Mouse (Mus musculus): Measurements from ENCODE around the gene Aacs. TPM values are rescaled to one million over a fixed set of nuclear protein-coding genes. Genes with fewer than 3 reads are reported as not detected.

Gene Aacs
- total and polyA plus RNA-seq, 3 experiments: 32.8 to 79.5 TPM; not detected in 1

- no peak overlapping the region for H3K9ac ChIP-seq (ENCODE audit: control insufficient read depth, low read depth, low read length, poor library complexity, severe bottlenecking)
- H3K4me3 ChIP-seq (ENCODE audit: control insufficient read depth in 1 of 2, insufficient read depth in 1 of 2, low read depth in 2 of 2, low read length in 2 of 2): no peak overlapping the region
- H3K9me3 ChIP-seq (replicated peaks; ENCODE audit: insufficient read depth, low read length): no peaks in the 10 kb centered on the region
- no peaks in the 10 kb centered on the region for H3K36me3 ChIP-seq (ENCODE audit: control insufficient read depth in 1 of 2, insufficient read depth in 2 of 2, low read length in 2 of 2)
- H3K27me3 ChIP-seq (ENCODE audit: control insufficient read depth in 1 of 2, insufficient read depth in 2 of 2, low read length in 2 of 2): no peaks in the 10 kb centered on the region
- no peak overlapping the region for H3K27ac ChIP-seq (ENCODE audit: control insufficient read depth, low read depth, low read length)
- H3K79me2 ChIP-seq (ENCODE audit: control insufficient read depth, insufficient read depth, low read length, poor library complexity): no peaks in the 10 kb centered on the region
- TF ChIP-seq NELFE (IDR thresholded peaks at IDR 0.05; ENCODE audit: low read depth, low read length): no peak
- TF ChIP-seq ZMIZ1 (IDR thresholded peaks at IDR 0.05; ENCODE audit: low read depth, low read length): no peak
- TF ChIP-seq POLR2AphosphoS5 (IDR thresholded peaks at IDR 0.05; ENCODE audit: borderline replicate concordance, low read depth, low read length): no peak
- TF ChIP-seq CTCF (IDR thresholded peaks at IDR 0.05 in 2 of 3, conservative IDR thresholded peaks at IDR 0.05 in 1 of 3; ENCODE audit: control insufficient read depth in 1 of 3, insufficient read depth in 1 of 3, low read depth in 2 of 3, low read length in 3 of 3, poor library complexity in 1 of 3, severe bottlenecking in 1 of 3): peak; percentile 50 to 64 (median 60)
- TF ChIP-seq ZKSCAN1 (IDR thresholded peaks at IDR 0.05; ENCODE audit: low read depth, low read length): no peak
- TF ChIP-seq CHD1 (IDR thresholded peaks at IDR 0.05; ENCODE audit: low read depth, low read length): no peak
- no peak for TF ChIP-seq RCOR1 (IDR thresholded peaks at IDR 0.05; ENCODE audit: low read depth, low read length)
- no peak for TF ChIP-seq TAL1 (IDR thresholded peaks at IDR 0.05; ENCODE audit: low read length)
- TF ChIP-seq EP300 (IDR thresholded peaks at IDR 0.05; ENCODE audit: low read depth in 1 of 2, low read length in 2 of 2): no peak
- TF ChIP-seq ZNF384 (IDR thresholded peaks at IDR 0.05; ENCODE audit: low read depth, low read length): no peak
- TF ChIP-seq USF2 (IDR thresholded peaks at IDR 0.05; ENCODE audit: borderline replicate concordance in 1 of 2, insufficient read depth in 1 of 2, low read depth in 1 of 2, low read length in 2 of 2): no peak
- no peak for TF ChIP-seq NRF1 (IDR thresholded peaks at IDR 0.05; ENCODE audit: insufficient read depth, low read depth, low read length, poor library complexity, severe bottlenecking)
- TF ChIP-seq ELF1 (IDR thresholded peaks at IDR 0.05; ENCODE audit: low read depth, low read length): no peak
- no peak for TF ChIP-seq GATA1 (IDR thresholded peaks at IDR 0.05; ENCODE audit: low read depth, low read length)
- no peak for TF ChIP-seq E2F4 (IDR thresholded peaks at IDR 0.05; ENCODE audit: borderline replicate concordance, low read depth, low read length)
- peak; percentile 41 for TF ChIP-seq SMC3 (IDR thresholded peaks at IDR 0.05; ENCODE audit: low read depth, low read length)
- TF ChIP-seq MAFK (IDR thresholded peaks at IDR 0.05; ENCODE audit: borderline replicate concordance, low read depth, low read length): no peak
- no peak for TF ChIP-seq POLR2AphosphoS2 (IDR thresholded peaks at IDR 0.05; ENCODE audit: low read length)
- TF ChIP-seq RAD21 (IDR thresholded peaks at IDR 0.05; ENCODE audit: low read depth, low read length): peak; percentile 28
- peak; percentile 70 for DNase-seq (ENCODE audit: low read depth, low spot score)
- H3K4me1 ChIP-seq (ENCODE audit: control insufficient read depth in 1 of 2, insufficient read depth in 2 of 2, low read length in 2 of 2): no peaks in the 10 kb centered on the region
Observed at GRCm38 (mm10) chr5:125526464-125526863, 50.9 kb downstream of the Aacs start.

- no peaks in the 10 kb centered on the region for H3K36me3 ChIP-seq (ENCODE audit: control insufficient read depth in 1 of 2, insufficient read depth in 2 of 2, low read length in 2 of 2)
- no peak overlapping the region for H3K4me3 ChIP-seq (ENCODE audit: control insufficient read depth in 1 of 2, insufficient read depth in 1 of 2, low read depth in 2 of 2, low read length in 2 of 2)
- no peak overlapping the region for H3K27ac ChIP-seq (ENCODE audit: control insufficient read depth, low read depth, low read length)
- no peaks in the 10 kb centered on the region for H3K4me1 ChIP-seq (ENCODE audit: control insufficient read depth in 1 of 2, insufficient read depth in 2 of 2, low read length in 2 of 2)
- no peaks in the 10 kb centered on the region for H3K9me3 ChIP-seq (replicated peaks; ENCODE audit: insufficient read depth, low read length)
- peak; percentile 59 for DNase-seq (ENCODE audit: low read depth, low spot score)
- H3K27me3 ChIP-seq (ENCODE audit: control insufficient read depth in 1 of 2, insufficient read depth in 2 of 2, low read length in 2 of 2): no peaks in the 10 kb centered on the region
- H3K79me2 ChIP-seq (ENCODE audit: control insufficient read depth, insufficient read depth, low read length, poor library complexity): no peaks in the 10 kb centered on the region
- no peak overlapping the region for H3K9ac ChIP-seq (ENCODE audit: control insufficient read depth, low read depth, low read length, poor library complexity, severe bottlenecking)
- no peak for TF ChIP-seq MAFK (IDR thresholded peaks at IDR 0.05; ENCODE audit: borderline replicate concordance, low read depth, low read length)
- TF ChIP-seq ZKSCAN1 (IDR thresholded peaks at IDR 0.05; ENCODE audit: low read depth, low read length): no peak
- TF ChIP-seq ZC3H11A (IDR thresholded peaks at IDR 0.05; ENCODE audit: low read depth, low read length): peak; percentile 64
- peak; percentile 85 to 97 (median 87) for TF ChIP-seq CTCF (IDR thresholded peaks at IDR 0.05 in 2 of 3, conservative IDR thresholded peaks at IDR 0.05 in 1 of 3; ENCODE audit: control insufficient read depth in 1 of 3, insufficient read depth in 1 of 3, low read depth in 2 of 3, low read length in 3 of 3, poor library complexity in 1 of 3, severe bottlenecking in 1 of 3)
- TF ChIP-seq UBTF (IDR thresholded peaks at IDR 0.05; ENCODE audit: borderline replicate concordance, insufficient read depth, low read depth, low read length): no peak
- no peak for TF ChIP-seq MYB (IDR thresholded peaks at IDR 0.05; ENCODE audit: low read depth, low read length)
- TF ChIP-seq BHLHE40 (IDR thresholded peaks at IDR 0.05; ENCODE audit: borderline replicate concordance, low read depth, low read length): no peak
- TF ChIP-seq CHD1 (IDR thresholded peaks at IDR 0.05; ENCODE audit: low read depth, low read length): no peak
- no peak for TF ChIP-seq RCOR1 (IDR thresholded peaks at IDR 0.05; ENCODE audit: low read depth, low read length)
- no peak for TF ChIP-seq MXI1 (IDR thresholded peaks at IDR 0.05; ENCODE audit: low read depth, low read length)
- no peak for TF ChIP-seq USF1 (IDR thresholded peaks at IDR 0.05; ENCODE audit: low read depth, low read length)
- no peak for TF ChIP-seq MEF2A (IDR thresholded peaks at IDR 0.05; ENCODE audit: extremely low read depth, insufficient replicate concordance, low read depth, low read length, poor library complexity, severe bottlenecking)
- TF ChIP-seq RAD21 (IDR thresholded peaks at IDR 0.05; ENCODE audit: low read depth, low read length): peak; percentile 90
- no peak for TF ChIP-seq MYC (IDR thresholded peaks at IDR 0.05; ENCODE audit: low read depth, low read length)
- TF ChIP-seq MAZ (IDR thresholded peaks at IDR 0.05; ENCODE audit: low read depth, low read length): no peak
- TF ChIP-seq HCFC1 (IDR thresholded peaks at IDR 0.05; ENCODE audit: low read depth, low read length): no peak
- no peak for TF ChIP-seq GATA1 (IDR thresholded peaks at IDR 0.05; ENCODE audit: low read depth, low read length)
- no peak for TF ChIP-seq CHD2 (IDR thresholded peaks at IDR 0.05; ENCODE audit: low read length)
- TF ChIP-seq POLR2AphosphoS5 (IDR thresholded peaks at IDR 0.05; ENCODE audit: borderline replicate concordance, low read depth, low read length): no peak
Observed at GRCm38 (mm10) chr5:125529109-125529508, 53.5 kb downstream of the Aacs start.
